Mouse (Mus musculus) hindlimb bud, embryonic 11.5 days (tissue): ENCODE results near the gene Esr1.

Source experiments
- DNase-seq: peaks from one replicate; pipeline ENCODE4 v3.0.0-alpha.2; 2012; ENCODE audit warnings: low read depth, low spot score; ENCODE audit errors: extremely low spot score

Gene Esr1

GRCm38 (mm10) chr10:4824366-4824765, 213.0 kb downstream of the Esr1 start:
- no peak for DNase-seq

GRCm38 (mm10) chr10:4830592-4830991, 219.2 kb downstream of the Esr1 start:
- no peak for DNase-seq

GRCm38 (mm10) chr10:4838099-4838498, 226.7 kb downstream of the Esr1 start:
- no peak for DNase-seq

GRCm38 (mm10) chr10:4841039-4841438, 229.6 kb downstream of the Esr1 start:
- DNase-seq: no peak

DNA sequence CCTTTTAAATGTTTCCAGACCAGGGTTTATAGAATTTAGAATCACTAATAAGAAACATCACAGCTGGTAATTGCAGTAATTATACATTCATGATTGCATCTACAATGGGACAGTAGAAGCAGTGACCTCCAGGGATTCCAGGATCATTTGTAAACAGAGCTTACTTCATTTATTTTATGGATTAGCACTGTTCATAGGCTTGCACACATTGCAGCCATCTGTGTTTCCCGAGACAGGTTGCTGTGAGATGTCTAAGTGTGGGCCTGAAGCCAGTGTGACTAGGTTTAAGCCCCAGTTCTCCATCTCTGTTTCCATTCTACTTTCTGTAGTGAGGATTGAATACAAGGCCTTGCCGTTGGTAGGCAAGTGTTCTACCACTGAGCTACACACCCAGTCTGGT, 236.1 kb downstream of the Esr1 start:
- DNase-seq: no peak

DNA sequence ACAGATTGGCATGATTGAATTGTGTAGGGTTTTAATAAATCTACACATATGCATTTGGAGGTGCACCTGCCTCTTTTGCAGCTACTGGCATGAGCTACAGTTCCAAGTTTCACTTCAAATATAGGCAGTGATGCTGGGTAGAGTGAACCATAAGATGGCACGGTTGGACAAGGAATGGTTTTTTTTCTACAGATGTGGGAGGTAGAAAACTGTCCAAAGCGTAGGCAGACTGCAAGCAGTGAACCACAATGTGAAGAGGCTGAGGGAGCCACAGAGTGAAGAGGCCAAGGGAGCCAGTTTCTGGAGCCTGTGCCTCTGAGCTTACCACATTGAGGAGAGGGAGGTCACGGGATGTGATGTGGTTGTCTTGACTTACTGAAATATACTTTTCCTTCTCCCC, 238.5 kb downstream of the Esr1 start:
- no peak for DNase-seq

- DNase-seq: no peak
These were observed 263.8 kb downstream of the Esr1 start for GRCm38 (mm10) chr10:4875076-4875737.

- no peak for DNase-seq
These were observed 270.0 kb downstream of the Esr1 start for GRCm38 (mm10) chr10:4881391-4881790.

DNA sequence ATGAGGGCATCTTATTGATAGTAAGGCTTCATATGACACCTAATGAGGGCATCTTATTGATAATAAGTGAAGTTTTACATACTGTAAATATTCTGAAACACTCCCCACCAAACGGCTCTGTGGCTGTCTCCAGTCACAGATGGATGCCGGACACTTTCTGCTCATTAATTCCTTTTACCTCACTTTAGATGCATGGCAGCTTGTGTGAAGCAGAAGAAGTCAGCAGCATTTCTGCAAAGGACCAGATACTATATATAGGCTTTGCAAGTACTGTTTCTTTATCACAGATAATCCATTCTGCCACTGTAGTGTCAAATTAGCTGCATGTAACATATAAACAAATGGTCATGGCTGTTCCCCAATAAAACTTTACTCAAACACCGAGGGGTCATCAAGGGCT, 274.1 kb downstream of the Esr1 start:
- no peak for DNase-seq

GRCm38 (mm10) chr10:4885961-4886360, 274.6 kb downstream of the Esr1 start:
- DNase-seq: no peak

DNA sequence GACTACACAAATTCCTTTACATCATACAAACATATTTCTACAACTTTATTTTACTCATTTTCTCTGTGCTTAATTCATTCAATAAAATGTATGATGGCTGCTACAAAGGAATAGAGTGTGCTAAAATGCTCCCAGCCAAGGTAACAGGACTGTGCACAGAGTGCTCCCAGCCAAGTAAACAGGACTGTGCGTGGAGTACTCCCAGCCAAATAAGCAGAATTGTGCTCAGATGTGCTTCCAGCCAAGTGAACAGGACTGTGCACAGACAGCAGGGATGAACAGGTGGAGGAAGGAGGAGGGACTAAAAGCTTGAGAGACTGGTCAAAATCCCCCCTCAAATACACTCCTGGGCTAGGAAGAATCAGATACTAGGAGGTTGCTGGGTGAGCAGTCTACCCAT, 282.1 kb downstream of the Esr1 start:
- DNase-seq: no peak

- DNase-seq: no peak
These were observed 286.4 kb downstream of the Esr1 start for GRCm38 (mm10) chr10:4897789-4898188.

GRCm38 (mm10) chr10:4900324-4900723, 288.9 kb downstream of the Esr1 start:
- DNase-seq: no peak

- no peak for DNase-seq
These were observed 297.9 kb downstream of the Esr1 start for GRCm38 (mm10) chr10:4909271-4909670.

GRCm38 (mm10) chr10:4910451-4910850, 299.1 kb downstream of the Esr1 start:
- DNase-seq: no peak

- no peak for DNase-seq
These were observed 307.7 kb downstream of the Esr1 start for GRCm38 (mm10) chr10:4919046-4919445.

DNA sequence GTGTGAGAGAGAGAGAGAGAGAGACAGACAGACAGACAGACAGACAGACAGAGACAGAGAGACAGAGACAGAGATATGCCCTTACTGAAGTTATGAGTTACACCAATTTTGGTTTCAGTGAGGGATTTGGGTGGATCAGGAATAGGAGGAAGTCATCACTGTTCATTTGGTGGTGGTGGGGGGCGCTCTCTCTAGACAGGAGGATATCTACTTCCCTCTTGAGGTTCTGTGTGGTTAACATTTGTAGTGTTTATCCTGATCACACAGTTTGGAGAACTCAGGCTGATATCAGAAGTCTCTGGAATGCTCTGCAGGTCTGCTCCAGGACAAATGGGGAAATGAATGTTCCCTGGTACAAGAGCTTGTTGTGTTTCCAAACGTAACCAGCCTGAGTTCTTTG, 312.2 kb downstream of the Esr1 start:
- DNase-seq: no peak

GRCm38 (mm10) chr10:4924391-4924790, 313.0 kb downstream of the Esr1 start:
- DNase-seq: no peak

DNA sequence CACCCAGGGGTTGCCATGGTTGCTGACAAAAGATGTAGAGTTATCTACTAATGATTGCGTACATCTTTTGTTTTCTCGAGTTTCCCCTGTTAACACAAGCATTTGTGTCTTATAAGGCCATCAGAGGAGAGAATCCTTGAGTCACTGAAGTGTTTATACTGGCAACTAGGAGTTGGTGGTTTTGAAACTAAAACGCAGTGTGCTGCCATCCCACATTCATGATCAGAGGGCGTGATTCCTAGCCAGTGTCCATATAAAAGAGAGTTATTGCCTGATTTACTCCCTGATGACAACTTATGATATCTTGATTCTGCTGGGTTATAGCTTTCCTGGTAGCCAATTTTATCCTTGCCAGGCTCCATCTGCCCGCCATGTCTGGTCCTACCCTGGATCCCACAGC, 331.8 kb downstream of the Esr1 start:
- no peak for DNase-seq

GRCm38 (mm10) chr10:4944725-4945124, 333.3 kb downstream of the Esr1 start:
- DNase-seq: no peak

- no peak for DNase-seq
These were observed 354.4 kb downstream of the Esr1 start for GRCm38 (mm10) chr10:4965768-4966167.

DNA sequence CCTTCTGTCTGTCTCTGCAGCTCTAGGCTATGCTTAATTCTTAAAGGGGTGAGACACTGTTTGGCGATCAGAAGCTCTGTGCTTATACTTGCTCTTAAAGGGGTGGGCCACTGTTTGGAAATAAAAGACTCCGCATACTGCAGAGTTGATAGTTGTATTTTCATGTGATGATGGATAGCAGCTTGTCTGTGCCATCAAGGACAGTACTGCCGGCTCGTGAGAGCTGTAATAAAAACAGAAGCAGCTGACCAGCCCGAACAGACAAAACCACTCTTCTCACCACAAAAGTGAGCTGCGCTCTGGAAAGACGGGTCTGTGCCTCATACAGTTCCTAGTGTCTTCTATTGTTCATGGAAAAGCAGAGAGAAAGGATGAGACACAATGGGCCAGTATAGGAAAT, 359.8 kb downstream of the Esr1 start:
- no peak for DNase-seq

- no peak for DNase-seq
These were observed 360.2 kb downstream of the Esr1 start for GRCm38 (mm10) chr10:4971586-4971985.
